Mouse (Mus musculus) forebrain, embryonic 16.5 days (tissue): Measurements from ENCODE around the gene Ilf3. TPM values are rescaled to one million over a fixed set of nuclear protein-coding genes. Genes with fewer than 3 reads are reported as not detected.

Experiments used
- ATAC-seq: fragments of 200-750 bp; cut with Nextera tagmentation; 2 replicates; pipeline ENCODE4 v1.8.0; 2017; ENCODE audit warnings: mild to moderate bottlenecking, moderate library complexity
- H3K27ac ChIP-seq: fragments of 300-500 bp; sonication (generic); 2 replicates; pipeline ENCODE4 v1.5.1; 2014; ENCODE audit warnings: low read length, control low read depth
- H3K27me3 ChIP-seq: fragments of 300-500 bp; sonication (generic); replicated peaks from 2 replicates; pipeline ENCODE4 v1.6.1; 2014; ENCODE audit warnings: low read length; ENCODE audit not compliant: control insufficient read depth, insufficient read depth
- H3K36me3 ChIP-seq: fragments of 300-500 bp; sonication (generic); 2 replicates; pipeline ENCODE4 v1.6.1; 2014; ENCODE audit not compliant: control insufficient read depth, insufficient read depth
- H3K4me1 ChIP-seq: fragments of 300-500 bp; sonication (generic); replicated peaks from 2 replicates; pipeline ENCODE4 v1.6.1; 2014; ENCODE audit warnings: low read length; ENCODE audit not compliant: control insufficient read depth, insufficient read depth
- H3K4me2 ChIP-seq: fragments of 300-500 bp; sonication (generic); 2 replicates; pipeline ENCODE4 v1.6.1; 2014; ENCODE audit warnings: mild to moderate bottlenecking, low read length, control low read depth
- H3K4me3 ChIP-seq: fragments of 300-500 bp; sonication (generic); replicated peaks from 2 replicates; pipeline ENCODE4 v1.5.1; 2014; ENCODE audit warnings: mild to moderate bottlenecking, low read length, control low read depth
- H3K9ac ChIP-seq: fragments of 300-500 bp; sonication (generic); replicated peaks from 2 replicates; pipeline ENCODE4 v1.6.1; 2014; ENCODE audit warnings: low read depth, low read length, control low read depth
- H3K9me3 ChIP-seq: fragments of 300-500 bp; sonication (generic); 2 replicates; pipeline ENCODE4 v1.6.1; 2016; ENCODE audit warnings: low read length; ENCODE audit not compliant: control insufficient read depth
- WGBS: fragments of 180-500 bp; shearing (Covaris S2); extraction: QIAGEN DNeasy Blood & Tissue Kit; methylation state at CpG from one replicate; pipeline ENCODE4 v1.1.7; 2014; 5-methylcytosine and 5-hydroxymethylcytosine counted together
- polyA plus RNA-seq: library from polyadenylated mRNA; unstranded; fragments of >200 nt; fragmentation: Nextera tagmentation; extraction: Ambion mirVana; gene quantifications from 2 replicates; pipeline ENCODE4 v1.2.1, GENCODE M21; 2015

Gene Ilf3
- polyA plus RNA-seq, 1 experiment from 2014 or later, result 309 TPM

DNA sequence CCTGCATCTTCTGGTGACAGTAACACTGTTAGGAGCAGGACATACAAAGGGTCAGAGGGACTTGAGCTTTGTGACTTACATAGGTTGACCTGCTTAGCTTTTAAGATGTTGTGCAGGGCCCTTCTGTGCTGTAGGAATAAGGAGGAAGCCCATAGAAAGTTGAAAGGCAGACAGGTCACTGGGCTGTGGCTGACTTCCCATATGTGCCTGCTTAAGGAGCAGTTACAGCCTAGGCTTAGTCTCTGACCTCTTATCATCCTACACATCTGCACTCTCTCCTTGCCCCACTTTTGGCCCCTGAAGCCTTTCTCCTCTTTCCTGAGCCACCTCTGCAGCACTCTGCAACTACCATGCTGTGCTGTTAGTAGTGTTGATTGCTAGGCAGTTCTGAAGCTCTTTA is 16.3 kb downstream of the Ilf3 start:
- H3K9ac ChIP-seq, result no peak overlapping the region
- no peaks in the 10 kb centered on the region for H3K27me3 ChIP-seq
- H3K36me3 ChIP-seq, result peaks cover 3% of the 10 kb centered on the region; the same call in 1 of the 2 replicates
- H3K9me3 ChIP-seq, result no peaks in the 10 kb centered on the region
- no peak for ATAC-seq
- H3K27ac ChIP-seq, result no peak overlapping the region
- H3K4me2 ChIP-seq, result no peak overlapping the region
- H3K4me1 ChIP-seq, result peaks cover 10% of the 10 kb centered on the region; the same call in 1 of the 2 replicates
- H3K4me3 ChIP-seq, result no peak overlapping the region

DNA sequence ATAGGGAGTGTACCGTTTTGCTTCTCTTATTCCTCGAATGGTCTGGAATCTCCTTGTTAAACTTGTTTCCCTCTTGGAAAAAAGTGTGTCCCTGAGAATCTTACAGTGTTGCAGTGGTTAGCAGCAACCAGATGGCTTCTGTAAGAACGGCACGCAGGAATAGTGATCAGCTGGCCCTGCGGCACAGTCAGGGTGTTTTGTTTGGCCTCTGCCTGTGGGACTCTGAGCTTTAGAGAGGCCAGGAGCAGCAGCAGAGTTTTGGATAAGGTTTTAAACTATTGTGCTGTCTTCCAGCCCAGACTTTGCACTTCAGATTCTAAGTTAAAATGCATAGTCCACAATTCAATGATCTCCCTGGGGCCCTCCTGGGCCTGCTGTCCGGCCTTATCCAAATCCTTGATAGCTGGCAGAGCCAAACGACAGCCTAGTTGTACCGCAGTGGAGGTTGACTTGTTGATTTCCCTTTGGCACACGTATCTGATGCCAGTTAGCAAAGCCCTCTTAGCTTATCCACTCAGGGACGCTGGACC is 25.0 kb downstream of the Ilf3 start:
- WGBS, result 89% methylated on average over 10 of the region's 10 CpGs
- Histone ChIP-seq H3K4me2 (no peak overlapping the region), H3K4me1 (no peaks in the 10 kb centered on the region), H3K9ac (no peak overlapping the region), H3K9me3 (no peaks in the 10 kb centered on the region), H3K36me3 (peaks cover 61% of the 10 kb centered on the region), H3K27ac (no peak overlapping the region), H3K27me3 (no peaks in the 10 kb centered on the region), H3K4me3 (no peak overlapping the region)
- no peak for ATAC-seq

DNA sequence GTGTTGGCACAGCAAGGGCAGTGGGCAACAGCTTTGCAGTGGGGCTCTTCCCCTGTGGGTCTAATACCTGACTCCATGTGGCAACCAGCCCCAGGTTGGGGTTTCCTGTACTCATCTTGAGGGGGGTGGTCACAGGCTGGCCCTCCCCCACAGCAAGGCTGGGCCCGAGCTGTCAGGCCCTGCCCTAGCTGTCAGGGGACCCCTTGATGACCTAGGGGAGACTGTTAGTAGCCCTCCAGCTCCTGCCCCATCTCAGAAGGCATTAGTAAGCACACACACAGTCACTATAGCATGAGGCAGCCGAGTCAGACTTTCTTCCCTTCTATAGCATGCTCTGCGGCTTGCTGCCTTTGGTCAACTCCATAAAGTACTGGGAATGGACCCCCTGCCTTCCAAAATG is 28.0 kb downstream of the Ilf3 start:
- Histone ChIP-seq H3K9ac (no peak overlapping the region), H3K36me3 (peaks cover 77% of the 10 kb centered on the region), H3K9me3 (no peaks in the 10 kb centered on the region), H3K27ac (no peak overlapping the region), H3K4me3 (no peak overlapping the region), H3K4me1 (no peaks in the 10 kb centered on the region), H3K27me3 (no peaks in the 10 kb centered on the region), H3K4me2 (no peak overlapping the region)
- WGBS, result 88% methylated on average over 3 of the region's 3 CpGs
- ATAC-seq, result no peak

DNA sequence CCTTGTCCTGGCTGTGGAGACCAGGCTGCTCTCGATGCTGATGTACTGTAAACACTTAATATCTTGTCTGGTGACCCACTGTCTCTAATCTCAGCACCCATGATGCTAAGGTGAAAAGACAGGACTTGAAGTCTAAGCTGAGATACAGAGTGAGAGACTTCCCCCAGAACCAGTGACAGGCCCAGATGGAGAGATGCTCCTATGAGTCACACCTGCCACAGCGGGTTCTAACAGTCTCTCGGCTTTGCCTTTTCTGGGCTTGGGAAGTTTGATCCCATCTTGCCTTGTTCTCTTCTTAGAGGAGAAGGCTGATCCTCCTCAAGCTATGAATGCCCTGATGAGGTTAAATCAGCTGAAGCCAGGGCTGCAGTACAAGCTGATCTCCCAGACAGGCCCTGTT is 29.5 kb downstream of the Ilf3 start:
- Histone ChIP-seq H3K27ac (no peak overlapping the region), H3K36me3 (peaks cover 79% of the 10 kb centered on the region), H3K9me3 (no peaks in the 10 kb centered on the region), H3K27me3 (no peaks in the 10 kb centered on the region), H3K4me2 (no peak overlapping the region), H3K9ac (no peak overlapping the region), H3K4me1 (no peaks in the 10 kb centered on the region), H3K4me3 (no peak overlapping the region)
- ATAC-seq, result no peak
- WGBS, result 96% methylated on average over 3 of the region's 3 CpGs

- no peaks in the 10 kb centered on the region for H3K27me3 ChIP-seq
- no peak overlapping the region for H3K4me3 ChIP-seq
- no peak overlapping the region for H3K4me2 ChIP-seq
- 90% methylated on average over 9 of the region's 9 CpGs for WGBS
- H3K27ac ChIP-seq, result no peak overlapping the region
- no peaks in the 10 kb centered on the region for H3K9me3 ChIP-seq
- no peaks in the 10 kb centered on the region for H3K4me1 ChIP-seq
- no peak for ATAC-seq
- no peak overlapping the region for H3K9ac ChIP-seq
- H3K36me3 ChIP-seq, result peaks cover 65% of the 10 kb centered on the region
These were observed 33.4 kb downstream of the Ilf3 start for GRCm38 (mm10) chr9:21401042-21401441.

DNA sequence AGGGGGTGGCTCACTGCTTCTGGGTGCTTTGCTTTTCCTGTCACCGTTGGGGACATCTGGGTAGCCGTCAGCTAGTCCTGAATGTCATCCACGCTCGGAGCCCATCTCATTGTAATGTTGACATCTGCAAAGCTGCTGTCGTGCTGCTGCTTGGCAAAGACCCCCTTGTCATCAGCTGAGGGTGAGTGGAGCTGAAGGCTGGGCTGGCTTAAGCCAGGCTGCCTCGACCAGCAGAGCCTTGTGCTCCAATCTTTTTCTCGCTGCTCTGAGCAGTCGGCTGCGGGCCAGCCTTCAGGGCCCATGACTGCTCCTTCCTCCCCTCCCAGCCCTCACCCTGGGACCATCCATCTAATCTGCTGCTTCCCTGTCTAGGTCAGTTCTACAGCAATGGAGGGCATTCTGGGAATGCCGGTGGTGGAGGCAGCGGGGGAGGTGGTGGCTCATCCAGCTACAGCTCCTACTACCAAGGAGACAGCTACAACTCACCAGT is 35.1 kb downstream of the Ilf3 start:
- 90% methylated on average over 11 of the region's 11 CpGs for WGBS
- no peak for ATAC-seq
- H3K27me3 ChIP-seq, result no peaks in the 10 kb centered on the region
- no peak overlapping the region for H3K4me3 ChIP-seq
- no peak overlapping the region for H3K4me2 ChIP-seq
- H3K9ac ChIP-seq, result no peak overlapping the region
- no peaks in the 10 kb centered on the region for H3K9me3 ChIP-seq
- H3K27ac ChIP-seq, result no peak overlapping the region
- H3K36me3 ChIP-seq, result peaks cover 58% of the 10 kb centered on the region
- no peaks in the 10 kb centered on the region for H3K4me1 ChIP-seq

- ATAC-seq, result no peak
- 96% methylated on average over 5 of the region's 5 CpGs for WGBS
- H3K27ac ChIP-seq, result no peak overlapping the region
These were observed 36.1 kb downstream of the Ilf3 start for GRCm38 (mm10) chr9:21403745-21404144.

DNA sequence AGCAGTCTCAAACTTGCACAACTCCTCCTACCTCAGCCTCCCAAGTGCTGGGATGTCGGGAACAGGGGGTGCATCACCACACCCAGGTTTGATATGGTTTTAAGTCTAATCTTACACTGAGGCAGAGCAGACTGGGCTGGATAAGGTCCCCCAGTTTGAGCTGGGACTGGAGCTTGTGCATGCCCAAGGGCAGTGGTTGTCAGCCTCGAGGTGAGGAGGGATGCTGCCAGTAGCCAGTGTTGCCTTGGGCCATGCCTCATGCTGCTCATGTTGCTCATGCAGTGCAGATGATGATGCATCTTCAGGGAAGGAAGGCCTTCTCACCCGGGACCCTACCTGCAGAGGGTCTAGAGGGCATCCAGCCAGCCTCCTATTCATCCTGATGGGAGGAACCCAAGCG is 37.9 kb downstream of the Ilf3 start:
- no peaks in the 10 kb centered on the region for H3K9me3 ChIP-seq
- 84% methylated on average over 4 of the region's 4 CpGs for WGBS
- peaks cover 35% of the 10 kb centered on the region for H3K36me3 ChIP-seq
- H3K4me1 ChIP-seq, result no peaks in the 10 kb centered on the region
- no peak overlapping the region for H3K9ac ChIP-seq
- no peak for ATAC-seq
- H3K27me3 ChIP-seq, result no peaks in the 10 kb centered on the region
- no peak overlapping the region for H3K4me3 ChIP-seq
- no peak overlapping the region for H3K27ac ChIP-seq
- H3K4me2 ChIP-seq, result no peak overlapping the region

More at GRCm38 (mm10) chr9:21403745-21404144, 36.1 kb downstream of the Ilf3 start:
- H3K27me3 ChIP-seq, result no peaks in the 10 kb centered on the region
- no peak overlapping the region for H3K9ac ChIP-seq
- no peak overlapping the region for H3K4me2 ChIP-seq
- no peak overlapping the region for H3K4me3 ChIP-seq
- peaks cover 51% of the 10 kb centered on the region for H3K36me3 ChIP-seq
- H3K9me3 ChIP-seq, result no peaks in the 10 kb centered on the region
- no peaks in the 10 kb centered on the region for H3K4me1 ChIP-seq

DNA sequence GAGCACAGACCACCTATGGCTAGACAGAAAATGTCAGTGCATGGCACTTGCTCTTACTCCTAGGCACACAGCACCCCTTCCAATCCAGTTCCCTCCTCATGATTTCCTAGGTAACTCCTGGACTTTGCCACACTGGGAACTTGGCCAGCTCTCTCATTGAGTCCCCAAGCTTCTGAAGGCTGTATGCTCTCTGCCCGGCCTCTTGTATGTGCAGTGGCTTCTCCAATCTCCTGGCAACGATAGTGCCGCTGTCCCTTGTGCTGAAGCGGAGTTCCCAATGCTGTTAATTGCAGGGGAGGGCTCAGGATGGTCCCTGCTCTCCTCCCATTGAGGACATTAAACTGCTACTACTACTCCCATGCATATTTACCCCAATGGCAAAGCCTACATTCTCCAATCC is 40.3 kb downstream of the Ilf3 start:
- H3K27ac ChIP-seq, result no peak overlapping the region
- H3K36me3 ChIP-seq, result peaks cover 24% of the 10 kb centered on the region

DNA sequence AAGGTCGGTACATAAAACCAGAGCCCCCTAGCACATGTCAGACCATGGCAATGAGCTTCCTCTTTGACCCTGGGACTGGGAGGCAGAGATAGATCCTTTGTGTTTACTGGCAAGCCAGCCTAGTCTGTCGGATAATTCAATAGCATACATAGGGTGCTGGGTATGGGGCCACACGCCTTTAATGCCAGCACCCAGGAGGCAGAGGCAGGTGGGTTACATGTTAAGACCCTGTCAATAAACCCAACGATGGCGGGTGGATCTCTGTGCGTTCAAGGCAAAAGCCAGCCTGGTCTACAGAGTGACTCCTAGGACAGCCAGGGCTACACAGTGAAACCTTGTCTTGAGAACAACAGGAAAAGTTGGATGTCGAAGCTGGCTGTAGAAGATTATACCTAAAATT is 41.0 kb downstream of the Ilf3 start:
- Histone ChIP-seq H3K9ac (no peak overlapping the region), H3K9me3 (no peaks in the 10 kb centered on the region), H3K36me3 (peaks cover 22% of the 10 kb centered on the region), H3K4me3 (no peak overlapping the region), H3K4me1 (peaks cover 16% of the 10 kb centered on the region), H3K27me3 (no peaks in the 10 kb centered on the region), H3K4me2 (no peak overlapping the region), H3K27ac (no peak overlapping the region)
- 71% methylated on average over 7 of the region's 7 CpGs for WGBS
- ATAC-seq, result no peak

More for the DNA sequence above, 40.3 kb downstream of the Ilf3 start:
- no peak overlapping the region for H3K4me2 ChIP-seq
- no peaks in the 10 kb centered on the region for H3K9me3 ChIP-seq
- WGBS, result 20% methylated on average over 4 of the region's 4 CpGs
- H3K4me3 ChIP-seq, result no peak overlapping the region
- no peak for ATAC-seq
- H3K9ac ChIP-seq, result no peak overlapping the region
- H3K27me3 ChIP-seq, result no peaks in the 10 kb centered on the region
- H3K4me1 ChIP-seq, result peaks cover 13% of the 10 kb centered on the region
